Mouse (Mus musculus) urinary bladder, adult 2 months (tissue): ENCODE measurements around the gene Pwp2. TPM values are rescaled to one million over a fixed set of nuclear protein-coding genes. Genes with fewer than 3 reads are reported as not detected.
"Not testable (repeated sequence)": the region's sequence is repeated elsewhere in the genome, so short reads cannot be mapped to it uniquely, and the experiment has no call there.

ENCODE experiments used
- DNase-seq: peaks from one replicate; pipeline ENCODE4 v3.0.0; 2022; ENCODE audit warnings: low spot score
- polyA plus RNA-seq: library from polyadenylated mRNA; depleted of rRNA; stranded (reverse); fragments of >200 nt; gene quantifications from 2 replicates; pipeline ENCODE4 v1.2.3, GENCODE M21; 2012; rRNA removed

Gene Pwp2
- polyA plus RNA-seq, 1 experiment = 9.1 TPM

- peak; percentile 17 for DNase-seq
Observed at GRCm38 (mm10) chr10:78140843-78141242, 44.1 kb downstream of the Pwp2 start.

DNA sequence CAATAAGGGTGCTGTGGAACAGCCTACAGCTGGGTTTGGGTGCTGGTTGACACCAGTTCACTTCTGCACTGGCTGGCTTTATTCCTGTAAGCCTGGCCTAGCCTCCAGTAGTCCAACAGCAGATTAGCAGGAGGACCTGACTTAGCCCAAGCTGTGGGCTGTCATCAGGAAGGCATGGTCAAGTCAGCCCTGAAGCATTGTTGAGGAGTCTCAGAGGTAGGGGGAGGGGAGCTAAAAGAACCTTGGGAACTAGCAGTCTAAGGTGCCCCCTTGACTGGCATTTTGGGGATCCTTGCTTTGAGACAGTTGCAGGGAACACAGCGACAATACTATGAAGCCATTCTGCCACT is 44.7 kb downstream of the Pwp2 start:
- DNase-seq = no peak

DNA sequence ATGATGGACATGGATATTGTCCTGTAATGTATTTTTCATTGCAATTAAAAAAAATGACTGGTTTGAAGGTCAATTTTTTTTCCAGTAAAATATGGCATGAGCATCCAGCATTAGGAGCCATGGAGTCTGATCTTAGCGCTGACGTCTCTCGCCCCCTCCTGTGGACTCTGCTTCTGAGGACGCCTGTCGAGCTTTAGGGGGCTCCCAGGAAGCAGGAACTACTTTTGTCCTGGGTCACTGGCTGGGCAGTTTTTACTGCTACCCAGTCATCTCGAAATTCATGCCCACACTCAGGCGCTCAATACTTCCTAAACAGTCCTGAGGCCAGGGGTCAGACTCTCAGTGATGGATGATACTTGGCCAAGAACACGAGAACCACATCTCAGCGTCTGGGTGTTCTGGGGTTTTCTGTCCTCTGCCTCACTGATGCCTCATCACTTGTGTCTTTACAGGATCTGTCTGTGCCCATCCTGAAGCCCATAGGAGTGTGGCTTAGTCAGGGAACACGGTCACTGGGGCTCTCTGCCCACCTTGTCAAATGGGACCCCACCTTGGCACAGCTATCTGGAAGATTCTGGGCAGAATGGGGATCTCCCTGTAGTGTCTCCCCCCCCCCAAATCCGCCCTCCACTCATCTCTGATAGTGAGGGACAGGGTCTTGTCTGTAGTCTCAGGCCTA is 45.2 kb downstream of the Pwp2 start:
- no peak for DNase-seq

GRCm38 (mm10) chr10:78138812-78139523 is 46.0 kb downstream of the Pwp2 start:
- no peak for DNase-seq

- no peak for DNase-seq
Observed at GRCm38 (mm10) chr10:78137191-78137590, 47.8 kb downstream of the Pwp2 start.

DNA sequence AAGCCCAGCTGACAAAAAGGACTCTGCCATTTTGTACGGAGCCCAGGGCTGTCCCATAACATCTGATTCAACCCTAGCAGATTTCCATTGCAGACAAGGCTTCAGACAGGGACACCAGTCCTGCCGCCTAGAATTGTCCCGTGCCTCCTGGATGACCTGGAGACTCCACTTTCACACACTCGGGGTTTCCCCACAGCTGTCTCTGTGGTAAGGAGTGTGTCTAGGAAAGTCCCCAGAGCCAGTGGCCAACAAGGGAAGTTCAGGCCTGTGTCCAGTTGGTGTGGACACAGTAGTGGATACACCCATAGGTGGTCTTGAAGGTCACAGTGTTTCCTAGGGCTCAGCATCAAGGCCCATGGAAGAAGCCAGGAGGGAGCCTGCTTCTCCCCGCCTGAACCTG is 49.0 kb downstream of the Pwp2 start:
- DNase-seq = no peak

GRCm38 (mm10) chr10:78134975-78135798 is 49.8 kb downstream of the Pwp2 start:
- no peak for DNase-seq

GRCm38 (mm10) chr10:78134400-78134799 is 50.5 kb downstream of the Pwp2 start:
- no peak for DNase-seq

- DNase-seq = no peak
Observed at GRCm38 (mm10) chr10:78129998-78130397, 55.0 kb downstream of the Pwp2 start.

DNA sequence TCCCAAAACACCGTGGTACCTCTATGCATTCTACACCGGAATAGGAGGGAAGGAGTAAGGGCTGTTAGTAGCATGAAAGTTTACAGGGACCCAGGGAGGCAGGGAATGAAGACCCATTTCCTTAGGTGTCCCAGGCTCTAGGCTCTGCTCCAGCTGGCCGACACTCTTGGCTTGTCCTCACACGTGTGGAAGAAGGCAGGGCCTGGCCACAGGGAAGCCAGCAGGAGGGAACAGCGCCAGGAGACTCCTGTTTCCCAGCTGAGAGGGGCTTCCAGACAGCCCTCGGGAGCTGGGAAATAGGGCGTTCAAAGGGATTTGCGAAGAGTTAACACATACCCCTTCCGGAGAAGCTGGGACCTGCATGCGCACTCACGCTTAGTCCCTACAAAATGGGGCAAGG is 55.5 kb downstream of the Pwp2 start:
- DNase-seq = no peak

DNA sequence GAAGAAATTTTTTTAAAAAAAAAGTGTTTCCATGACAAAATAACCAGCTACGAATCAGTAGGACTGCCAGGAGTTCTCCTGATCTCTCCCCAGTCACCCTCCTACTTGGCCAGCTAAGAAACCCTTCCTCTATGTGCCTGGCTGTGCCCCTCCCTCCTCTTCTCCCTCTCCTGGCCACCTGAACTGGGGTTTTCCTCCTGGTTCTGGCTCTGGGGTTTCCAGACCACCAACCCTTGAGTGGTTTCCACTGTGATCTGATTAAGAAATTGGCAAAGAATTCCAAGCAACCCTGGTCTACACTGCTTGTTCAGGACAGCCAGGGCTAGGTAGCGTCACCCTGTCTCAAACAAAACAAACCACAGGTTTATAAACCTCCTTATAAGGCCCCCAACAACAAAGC is 56.3 kb downstream of the Pwp2 start:
- DNase-seq = no peak

DNA sequence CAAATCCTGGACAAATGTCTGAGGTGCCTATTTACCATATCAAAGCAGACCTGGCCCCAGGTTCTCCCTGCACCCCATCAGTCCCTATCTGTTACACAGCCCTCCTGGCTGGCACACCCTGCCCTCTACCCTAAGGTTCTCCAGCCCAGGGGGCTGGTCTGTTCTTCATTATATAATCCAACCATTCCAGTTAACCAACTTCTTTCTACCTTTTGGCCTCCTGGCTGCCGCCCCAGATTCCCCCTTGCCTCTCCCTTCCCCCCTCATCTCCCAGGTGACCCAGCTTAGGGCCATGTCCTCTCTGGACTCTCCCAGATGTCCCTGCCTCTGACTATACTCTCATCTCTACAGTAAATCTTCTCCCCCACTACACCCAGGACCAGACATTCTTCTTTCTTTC is 57.0 kb downstream of the Pwp2 start:
- DNase-seq = no peak

GRCm38 (mm10) chr10:78127046-78127870 is 57.7 kb downstream of the Pwp2 start:
- DNase-seq = no peak

DNA sequence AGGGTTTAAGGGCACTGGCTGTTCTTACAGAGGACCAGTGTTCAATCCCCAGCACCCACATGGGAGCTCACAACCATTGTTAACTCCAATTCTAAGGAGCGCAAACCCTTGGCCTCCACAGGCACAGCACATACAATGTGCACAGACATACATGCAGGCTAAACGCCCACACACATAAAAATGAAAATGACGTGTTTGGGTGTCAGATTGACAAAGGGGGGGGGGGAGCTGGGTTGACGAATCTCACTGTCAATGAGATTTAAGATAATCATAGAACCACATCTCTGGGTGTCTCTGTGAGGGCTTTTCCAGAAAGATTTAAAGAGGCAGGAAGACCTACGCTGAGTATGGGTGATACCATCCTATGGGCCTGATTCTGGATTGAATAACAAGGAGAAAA is 58.6 kb downstream of the Pwp2 start:
- DNase-seq = no peak

DNA sequence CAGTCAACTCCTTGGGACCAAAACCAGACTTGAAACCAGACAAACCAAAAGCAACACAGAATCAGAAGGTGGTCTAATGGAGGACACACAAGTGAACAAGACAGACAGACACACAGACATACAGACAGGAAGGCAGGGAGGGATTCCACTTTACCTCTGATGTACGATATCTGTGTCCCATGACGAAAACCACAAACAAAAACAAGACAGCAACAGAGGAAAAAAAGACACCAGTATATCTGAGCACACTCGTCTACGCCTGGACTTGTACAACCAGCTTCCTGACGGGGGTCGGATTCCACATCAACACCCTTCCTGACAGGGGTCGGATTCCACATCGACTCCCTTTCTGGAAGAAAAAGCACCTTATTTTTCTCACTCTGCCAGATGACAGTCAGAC is 59.9 kb downstream of the Pwp2 start:
- DNase-seq = not testable (repeated sequence)

DNA sequence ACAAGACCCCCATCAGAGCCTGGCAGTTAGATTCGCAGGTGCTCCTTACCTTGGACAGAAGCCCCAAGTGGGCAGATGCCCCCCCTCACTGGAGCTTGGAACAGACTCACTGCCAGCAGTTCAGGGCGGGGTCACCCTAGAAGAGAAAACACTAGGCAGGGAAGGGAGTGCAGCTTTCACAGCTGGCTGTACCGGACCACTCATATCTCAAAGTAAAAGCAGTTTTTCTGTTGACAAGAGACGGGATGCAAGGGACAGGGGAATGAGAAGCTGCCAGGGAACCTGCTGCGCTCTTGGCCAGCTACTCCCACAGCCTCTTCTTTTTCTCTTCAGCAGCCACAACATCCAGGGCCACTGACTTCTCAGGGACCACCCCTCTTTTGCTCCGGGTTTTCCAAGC is 60.8 kb downstream of the Pwp2 start:
- DNase-seq = not testable (repeated sequence)

Other genes with a start within 250 kb of the Pwp2 start
- gene Trpm2, start 214.6 kb downstream of the Pwp2 start, polyA plus RNA-seq = 0.90 and 1.5 TPM in 2 replicates
- gene 1810043G02Rik, start 206.6 kb downstream of the Pwp2 start, polyA plus RNA-seq = 26.9 and 27.3 TPM in 2 replicates
- gene Pfkl, start 175.1 kb downstream of the Pwp2 start, polyA plus RNA-seq = 53.7 and 55.3 TPM in 2 replicates
- gene Dnmt3l, start 143.2 kb downstream of the Pwp2 start, polyA plus RNA-seq = 43.8 and 60.7 TPM in 2 replicates
- gene Aire, start 141.5 kb downstream of the Pwp2 start, polyA plus RNA-seq = 1.0 and 1.7 TPM in 2 replicates
- gene Icosl, start 115.8 kb downstream of the Pwp2 start, polyA plus RNA-seq = 42.6 and 42.8 TPM in 2 replicates
- gene D10Jhu81e, start 15.4 kb downstream of the Pwp2 start, polyA plus RNA-seq = 76.4 and 90.3 TPM in 2 replicates
- gene Trappc10, start 59.5 kb upstream of the Pwp2 start, polyA plus RNA-seq = 38.1 and 41.0 TPM in 2 replicates
- 75.1 and 81.3 TPM in 2 replicates for gene Agpat3, start 167.3 kb upstream of the Pwp2 start, polyA plus RNA-seq
- gene Rrp1, start 227.9 kb upstream of the Pwp2 start, polyA plus RNA-seq = 149 and 195 TPM in 2 replicates
- 205 and 261 TPM in 2 replicates for gene Cstb, start 240.5 kb upstream of the Pwp2 start, polyA plus RNA-seq